Mouse (Mus musculus) left cerebral cortex, postnatal 14 days (tissue): ENCODE measurements around the gene Clns1a. TPM values are rescaled to one million over a fixed set of nuclear protein-coding genes. Genes with fewer than 3 reads are reported as not detected.

ENCODE experiments used
- DNase-seq, 2 experiments: peaks; one replicate each; pipeline ENCODE4 v3.0.0; 2021 to 2022; ENCODE audit warnings: low spot score in 2 of 2, mixed read lengths in 1 of 2
- intact Hi-C: fragments of 180-260 bp; cut with DNase I; formaldehyde crosslinking; loops from one replicate; pipeline ENCODE4 v1.15.1; 2025
- total RNA-seq, 2 experiments: library from RNA; stranded (reverse); gene quantifications; 2 replicates each; pipeline ENCODE4 v1.2.3; 2021

Gene Clns1a
- total RNA-seq, 2 experiments from 2014 or later: 73.5 to 77.2 TPM

DNA sequence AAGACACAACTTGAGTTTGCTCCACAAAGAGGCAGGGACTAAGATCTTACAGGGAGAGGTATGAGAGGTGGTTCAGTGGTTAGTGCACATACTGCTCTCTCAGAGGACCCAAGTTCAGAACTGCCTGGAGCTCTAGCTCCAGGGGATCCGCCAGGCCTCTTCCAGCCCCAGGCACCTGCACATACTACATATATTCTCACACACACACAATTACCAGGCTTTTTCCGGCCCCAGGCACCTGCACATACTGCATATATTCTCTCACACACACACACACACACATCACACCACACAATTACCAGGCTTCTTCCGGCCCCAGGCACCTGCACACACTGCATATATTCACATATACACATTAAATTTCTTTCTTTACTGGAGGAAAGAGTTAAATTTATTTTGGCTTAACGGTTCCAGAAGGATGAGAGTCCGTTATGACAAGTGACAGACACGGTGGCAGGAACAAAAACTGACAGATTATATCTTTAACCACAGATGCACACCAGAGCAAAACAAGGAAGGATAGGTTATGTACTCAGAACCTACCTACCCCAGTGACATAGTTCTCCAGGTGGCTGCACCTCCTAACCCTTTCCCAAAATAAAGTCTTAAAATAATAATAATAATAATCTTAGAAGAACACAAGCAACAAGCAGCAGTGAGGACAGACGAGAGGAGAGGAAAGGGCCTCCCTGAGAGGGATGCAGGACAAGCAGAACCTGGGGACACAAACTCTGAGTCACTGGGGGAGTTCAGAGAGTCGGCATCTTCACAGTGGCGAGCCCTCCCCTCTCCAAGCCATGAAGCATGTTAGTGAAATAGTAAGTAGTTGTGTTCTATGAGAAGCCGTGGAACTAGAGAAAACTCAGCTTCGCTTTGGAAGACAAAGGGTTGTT, 27.5 kb downstream of the Clns1a start:
- intact Hi-C loops: no loop called here
- DNase-seq: no peak

DNA sequence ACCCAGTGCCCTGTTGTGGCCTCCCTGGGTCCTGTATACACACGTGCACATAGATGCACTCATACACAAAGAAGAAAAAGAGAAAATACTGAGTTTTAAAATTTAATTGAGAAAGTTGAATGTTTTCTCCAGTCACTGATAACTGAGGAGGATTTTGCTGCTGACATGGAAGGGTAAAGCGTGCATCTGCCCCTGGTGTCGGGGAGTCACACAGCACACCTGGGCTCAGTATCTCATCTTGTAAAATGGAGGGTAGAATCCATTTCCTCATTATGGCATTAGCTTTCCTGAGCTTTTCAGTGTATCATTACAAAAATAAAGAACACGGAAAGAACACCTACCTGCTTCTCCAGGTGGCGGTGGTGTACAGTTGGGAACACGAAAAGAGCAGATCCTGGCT, 29.0 kb downstream of the Clns1a start:
- no peak for DNase-seq
- intact Hi-C loops: no loop called here

GRCm38 (mm10) chr7:97726080-97726479, 29.6 kb downstream of the Clns1a start:
- DNase-seq: no peak
- intact Hi-C loops: no loop called here

DNA sequence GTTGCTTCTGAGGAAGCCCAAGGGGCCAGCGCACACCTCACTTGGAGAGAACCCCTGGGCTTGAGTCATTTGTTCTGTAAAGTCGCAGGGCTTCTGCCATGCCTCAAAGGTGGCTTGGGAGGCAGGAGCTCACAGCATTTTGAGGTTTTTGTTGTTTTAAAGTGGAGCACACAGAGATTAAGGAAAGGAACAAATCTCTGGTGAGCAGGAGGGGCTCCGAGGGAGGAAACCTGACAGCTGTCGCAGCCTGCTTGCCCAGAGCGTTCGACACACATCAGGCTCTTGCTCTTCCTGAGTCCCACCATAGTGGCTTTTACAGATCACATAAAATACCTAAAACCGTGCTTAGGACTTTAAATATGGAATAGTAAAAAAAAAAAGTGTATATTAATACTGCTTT, 30.3 kb downstream of the Clns1a start:
- intact Hi-C loops: no loop called here
- no peak for DNase-seq

- intact Hi-C loops: no loop called here
- DNase-seq: no peak
These were observed 32.5 kb downstream of the Clns1a start for GRCm38 (mm10) chr7:97728666-97729614.

- DNase-seq: no peak
- intact Hi-C loops: no loop called here
These were observed 34.0 kb downstream of the Clns1a start for GRCm38 (mm10) chr7:97730427-97730826.

DNA sequence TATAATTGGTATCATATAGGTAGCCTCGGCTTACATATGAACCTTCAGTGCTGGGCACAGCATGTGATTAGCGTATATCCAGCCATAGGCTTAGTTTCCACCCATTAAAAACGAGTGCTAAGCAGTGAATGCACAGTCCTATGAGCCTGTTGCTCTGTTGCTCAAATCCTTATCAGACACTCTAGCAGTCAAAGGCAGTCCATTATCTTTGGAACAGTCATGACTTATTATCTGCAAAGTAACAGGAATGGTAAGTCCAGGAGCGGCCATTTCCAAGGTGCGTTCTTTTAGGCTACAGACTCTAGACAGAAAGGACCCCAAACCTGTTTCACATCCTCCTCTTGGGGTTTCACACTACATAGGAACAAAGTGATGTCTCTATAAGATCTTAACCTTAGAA, 37.2 kb downstream of the Clns1a start:
- no peak for DNase-seq
- intact Hi-C loops: no loop called here

DNA sequence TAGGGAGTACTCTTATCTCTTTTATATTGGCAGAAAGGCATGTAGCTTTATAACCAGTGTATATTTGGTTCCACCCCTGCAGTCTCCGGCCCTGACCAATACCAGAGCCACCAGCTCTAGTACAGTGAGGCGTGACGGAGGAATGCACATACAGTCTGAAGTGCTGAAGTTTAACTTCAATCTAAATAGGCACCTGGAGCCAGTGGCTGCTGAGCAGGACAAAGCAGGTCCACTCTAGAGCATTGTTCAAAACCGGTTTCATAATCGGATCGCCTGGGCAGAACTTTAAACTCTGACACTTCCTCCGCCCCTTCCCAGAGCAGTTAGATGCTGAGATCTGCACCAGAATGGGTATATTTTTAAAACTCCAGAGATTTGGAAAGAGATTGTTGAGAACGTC, 38.6 kb downstream of the Clns1a start:
- intact Hi-C loops: no loop called here
- DNase-seq: no peak

GRCm38 (mm10) chr7:97735886-97736420, 39.5 kb downstream of the Clns1a start:
- intact Hi-C loops: no loop called here
- DNase-seq: no peak

GRCm38 (mm10) chr7:97737256-97737637, 40.8 kb downstream of the Clns1a start:
- intact Hi-C loops: no loop called here
- no peak for DNase-seq

- intact Hi-C loops: no loop called here
- peak; percentile 39 to 70 for DNase-seq
These were observed 41.4 kb downstream of the Clns1a start, which contains the start of gene Aqp11 for GRCm38 (mm10) chr7:97737638-97738456. Aqp11 (minus strand) TSS chr7:97738289.

GRCm38 (mm10) chr7:97740948-97741347, 44.5 kb downstream of the Clns1a start:
- intact Hi-C loops: no loop called here
- no peak for DNase-seq

DNA sequence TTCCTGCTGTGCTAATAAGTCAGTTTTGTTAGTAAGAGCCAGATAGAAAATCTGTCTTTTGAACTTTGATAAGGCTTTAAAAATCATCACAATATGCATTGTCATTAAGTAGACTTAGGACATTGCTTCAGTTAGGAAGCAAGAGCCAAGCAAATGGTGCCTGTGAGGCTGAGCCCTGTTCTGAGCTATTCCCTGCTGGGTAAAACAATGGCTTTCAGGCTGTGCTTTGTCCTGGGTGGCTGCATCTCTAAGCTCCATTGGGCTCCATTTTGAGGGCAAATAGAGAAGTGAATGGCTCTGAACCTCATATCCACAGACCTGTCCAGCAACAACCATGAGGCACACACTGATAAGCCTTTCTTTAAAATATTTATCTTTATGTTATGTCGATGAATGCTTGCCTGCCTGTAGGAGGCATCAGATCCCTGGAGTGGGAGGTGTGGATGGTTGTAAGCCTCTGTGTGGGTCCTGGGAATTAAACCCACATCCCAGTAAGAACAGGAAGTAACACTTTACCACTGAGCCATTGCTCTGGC, 45.4 kb downstream of the Clns1a start:
- no peak for DNase-seq
- intact Hi-C loops: no loop called here

DNA sequence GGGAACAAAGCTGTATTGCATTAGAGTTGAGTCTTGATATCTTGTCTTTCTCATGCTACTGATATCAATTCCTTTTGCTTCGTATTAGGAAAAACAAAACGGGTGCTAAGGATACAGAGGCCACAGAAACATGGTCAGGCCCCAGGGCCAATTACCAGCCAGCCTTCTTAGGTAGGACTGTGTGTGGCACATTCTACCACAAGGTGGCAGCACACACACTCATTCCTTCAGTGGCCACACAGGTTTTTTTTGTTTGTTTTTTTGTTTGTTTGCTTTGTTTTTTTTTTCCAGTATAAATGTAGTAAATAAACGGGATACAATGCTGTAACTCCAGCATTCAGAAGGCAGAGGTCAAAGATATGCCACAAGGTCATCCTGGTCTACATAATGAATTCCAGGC, 48.9 kb downstream of the Clns1a start:
- intact Hi-C loops: loop anchor here (1.0 to 5.0 kb wide), 3 partner anchors 97 to 372 kb away; partner anchors contain the start of gene Myo7a

DNA sequence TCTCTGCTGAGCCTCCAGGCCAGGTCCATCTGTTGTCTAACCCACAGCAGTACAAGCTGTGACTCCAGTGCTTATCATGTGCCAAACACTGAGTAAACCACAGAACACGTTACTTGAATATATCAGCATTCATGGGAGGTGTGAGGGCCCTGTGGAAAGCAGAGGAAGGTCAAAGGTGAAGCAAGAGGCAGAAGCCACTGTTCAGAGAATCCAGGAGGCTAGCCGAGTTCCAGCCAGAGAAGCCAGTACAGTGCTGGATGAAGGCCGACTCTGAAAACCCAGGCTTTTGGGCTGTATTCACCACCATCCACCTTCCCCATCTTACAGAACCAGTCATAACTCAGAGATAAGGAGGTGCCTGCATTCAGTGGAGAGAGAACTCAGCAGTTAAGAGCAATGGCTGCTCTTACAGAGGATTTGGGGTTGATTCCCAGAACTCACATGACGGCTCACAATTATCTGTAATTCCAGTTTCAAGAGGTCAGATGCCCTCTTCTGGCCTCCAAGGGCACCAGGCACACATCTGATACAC, 50.8 kb downstream of the Clns1a start:
- DNase-seq: no peak

More for the DNA sequence above, 48.9 kb downstream of the Clns1a start:
- peak; percentile 69 to 76 for DNase-seq

DNA sequence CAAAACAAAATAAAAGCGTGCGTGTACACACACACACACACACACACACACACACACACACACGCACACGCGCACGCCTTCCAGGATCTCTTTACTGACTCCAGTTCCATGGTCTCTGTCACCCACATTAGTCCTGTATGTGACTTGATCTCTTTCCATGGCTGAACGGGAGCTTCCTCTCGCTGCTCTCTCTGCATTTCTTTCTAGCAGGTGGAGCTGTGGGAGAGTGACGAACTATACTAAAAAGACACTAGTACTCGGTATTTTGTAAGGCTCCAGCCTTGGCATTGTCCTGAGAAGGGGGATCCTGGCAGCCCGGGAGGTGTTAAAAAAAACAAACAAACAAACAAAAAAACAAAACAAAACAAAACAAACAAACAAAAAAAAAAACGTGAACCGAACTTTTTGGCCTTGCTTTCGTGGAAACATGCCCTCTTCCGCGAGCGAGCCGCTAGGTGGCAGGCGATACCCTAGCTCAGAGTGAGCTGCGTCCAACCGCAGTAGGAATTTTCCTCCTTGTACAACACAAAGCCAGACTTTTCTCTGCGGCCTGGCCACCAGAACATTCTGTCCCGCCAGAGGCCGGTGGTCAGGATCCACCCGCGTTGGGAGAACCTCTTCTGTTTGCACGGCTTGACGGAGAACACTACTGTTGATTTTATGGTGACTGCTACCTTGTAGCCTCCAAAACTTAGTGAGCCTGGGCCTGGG, 51.5 kb downstream of the Clns1a start:
- intact Hi-C loops: loop anchor here (5.0 kb wide), 2 partner anchors 94 to 369 kb away; partner anchors contain the start of gene Myo7a
- peak; percentile 86 to 87 for DNase-seq

More for the DNA sequence above, 50.8 kb downstream of the Clns1a start:
- intact Hi-C loops: loop anchor here (5.0 kb wide), 2 partner anchors 95 to 370 kb away; partner anchors contain the start of gene Myo7a

DNA sequence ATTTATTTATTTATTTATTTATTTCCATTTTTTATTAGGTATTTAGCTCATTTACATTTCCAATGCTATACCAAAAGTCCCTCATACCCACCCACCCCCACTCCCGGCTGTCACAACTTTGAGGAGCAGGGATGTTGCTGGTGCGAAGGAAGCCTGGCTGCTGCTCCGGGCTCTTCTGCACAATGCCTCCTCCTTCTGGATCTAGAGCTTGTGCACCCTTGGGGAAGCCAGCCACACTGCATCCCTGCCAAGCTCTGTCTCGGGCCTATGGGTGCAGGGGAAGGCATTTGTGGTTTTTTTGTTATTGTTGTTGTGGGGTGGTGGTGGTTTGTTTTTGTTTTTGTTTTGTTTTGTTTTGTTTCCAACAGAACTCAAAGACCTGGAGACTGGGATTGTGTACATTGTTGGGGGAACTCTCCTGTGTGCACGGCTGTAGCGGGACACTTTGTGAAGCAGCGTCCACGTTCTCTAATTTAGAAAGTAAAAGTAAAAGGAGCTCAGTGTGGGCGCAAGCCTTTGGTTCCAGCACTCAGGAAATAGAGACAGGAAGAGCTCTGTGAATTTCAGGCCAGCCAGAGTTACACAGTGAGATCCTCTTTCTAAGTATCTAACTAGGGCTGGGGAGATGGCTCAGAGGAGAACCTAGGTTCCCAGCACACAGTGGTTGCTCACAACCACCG, 52.2 kb downstream of the Clns1a start:
- intact Hi-C loops: loop anchor here (5.0 kb wide), 2 partner anchors 94 to 369 kb away; partner anchors contain the start of gene Myo7a
- DNase-seq: no peak
